Mouse (Mus musculus) monocyte, adult 5-6 weeks (primary cell): ENCODE measurements around the gene Flot1. TPM values are rescaled to one million over a fixed set of nuclear protein-coding genes. Genes with fewer than 3 reads are reported as not detected.

ENCODE experiments used
- ATAC-seq: fragments of 153-309, 156-312 bp; replicated peaks from 2 replicates; pipeline ENCODE4 v1.8.0; 2017; ENCODE audit warnings: mild to moderate bottlenecking; ENCODE audit not compliant: low TSS enrichment, insufficient number of reproducible peaks, severe bottlenecking, poor library complexity, low FRiP score
- total RNA-seq: library from RNA; stranded (forward); fragments of 200-1000, 200-491, 200-594 nt; gene quantifications from 3 replicates; pipeline ENCODE4 v1.2.3, GENCODE M21; 2017

Gene Flot1
- total RNA-seq, 1 experiment from 2014 or later, result 77.9 TPM

DNA sequence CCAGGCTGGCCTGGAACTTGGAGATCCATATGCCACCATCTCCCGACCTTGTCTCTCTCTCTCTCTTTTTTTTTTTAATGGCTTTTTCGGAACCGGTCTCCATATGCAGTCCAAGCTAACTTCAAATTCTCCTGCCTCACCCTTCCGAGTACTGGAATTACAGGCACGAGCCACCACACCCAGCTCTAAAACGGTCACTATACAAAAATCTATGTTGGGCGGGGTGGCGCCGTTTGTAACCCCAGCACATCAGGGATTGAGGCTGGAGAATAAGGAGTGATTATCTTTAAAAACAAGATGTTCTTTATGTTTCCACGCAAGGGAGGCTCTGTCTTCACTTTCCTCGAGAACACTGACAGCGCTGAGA lies 37.8 kb downstream of the Flot1 start:
- no peak for ATAC-seq

DNA sequence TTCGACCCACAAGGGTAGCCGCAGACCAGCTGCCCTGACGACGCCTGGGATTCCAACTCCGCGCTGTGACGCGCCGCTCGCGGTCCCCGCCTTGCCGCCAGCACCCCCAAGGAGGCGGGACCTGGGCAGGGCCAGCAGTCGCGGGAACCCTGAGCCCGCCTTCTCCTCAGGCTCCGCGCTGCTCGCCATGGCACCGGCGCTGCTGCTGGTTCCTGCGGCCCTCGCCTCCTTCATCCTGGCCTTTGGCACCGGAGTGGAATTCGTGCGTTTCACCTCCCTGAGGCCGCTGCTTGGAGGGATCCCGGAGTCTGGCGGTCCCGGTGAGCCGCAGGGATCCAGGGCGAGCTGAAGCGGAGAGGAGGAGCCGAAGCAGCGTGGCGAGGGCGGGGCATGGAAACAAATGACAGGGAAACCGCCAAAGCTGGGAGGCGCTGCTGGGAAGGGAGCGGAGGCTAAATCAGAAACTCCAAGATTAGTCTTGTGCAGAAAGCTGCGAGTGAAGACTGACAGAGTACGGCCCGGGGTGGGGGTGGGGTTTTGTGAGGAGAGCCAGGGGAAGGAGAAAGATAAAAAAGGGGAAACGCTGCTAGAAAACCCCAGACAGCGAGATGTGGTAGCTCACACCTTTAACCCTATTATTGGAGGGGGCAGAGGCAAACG lies 38.3 kb downstream of the Flot1 start, which contains the start of gene Nrm:
Gene Nrm (plus strand): TSS at position 121 of the 660 bp plus-strand sequence.
- ATAC-seq, result peak; percentile 80

DNA sequence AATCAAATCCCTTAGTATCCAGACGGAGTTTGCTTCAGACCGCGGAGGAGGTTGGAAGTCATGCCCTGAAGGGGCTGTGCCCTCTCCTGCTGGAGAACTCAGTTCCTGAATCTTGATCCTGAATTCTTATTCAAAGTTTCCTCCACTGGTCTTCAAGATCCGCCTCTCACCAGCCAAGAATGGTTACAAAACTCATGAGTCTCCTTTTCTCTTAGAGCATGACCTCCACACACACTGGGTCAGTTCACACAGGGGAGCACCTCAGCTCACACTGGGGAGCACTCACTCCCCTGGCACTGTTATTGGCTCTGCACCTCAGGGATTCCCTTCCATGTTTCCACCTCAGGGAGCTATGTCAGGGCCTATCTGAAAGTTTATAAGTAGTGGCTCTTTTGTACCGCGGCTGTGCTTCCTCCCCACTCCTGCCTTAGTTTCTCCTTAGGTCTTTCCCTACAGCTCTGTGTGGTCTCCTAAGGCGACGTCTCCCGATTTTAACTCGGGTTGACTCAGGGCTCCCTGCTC lies 41.9 kb downstream of the Flot1 start:
- no peak for ATAC-seq

DNA sequence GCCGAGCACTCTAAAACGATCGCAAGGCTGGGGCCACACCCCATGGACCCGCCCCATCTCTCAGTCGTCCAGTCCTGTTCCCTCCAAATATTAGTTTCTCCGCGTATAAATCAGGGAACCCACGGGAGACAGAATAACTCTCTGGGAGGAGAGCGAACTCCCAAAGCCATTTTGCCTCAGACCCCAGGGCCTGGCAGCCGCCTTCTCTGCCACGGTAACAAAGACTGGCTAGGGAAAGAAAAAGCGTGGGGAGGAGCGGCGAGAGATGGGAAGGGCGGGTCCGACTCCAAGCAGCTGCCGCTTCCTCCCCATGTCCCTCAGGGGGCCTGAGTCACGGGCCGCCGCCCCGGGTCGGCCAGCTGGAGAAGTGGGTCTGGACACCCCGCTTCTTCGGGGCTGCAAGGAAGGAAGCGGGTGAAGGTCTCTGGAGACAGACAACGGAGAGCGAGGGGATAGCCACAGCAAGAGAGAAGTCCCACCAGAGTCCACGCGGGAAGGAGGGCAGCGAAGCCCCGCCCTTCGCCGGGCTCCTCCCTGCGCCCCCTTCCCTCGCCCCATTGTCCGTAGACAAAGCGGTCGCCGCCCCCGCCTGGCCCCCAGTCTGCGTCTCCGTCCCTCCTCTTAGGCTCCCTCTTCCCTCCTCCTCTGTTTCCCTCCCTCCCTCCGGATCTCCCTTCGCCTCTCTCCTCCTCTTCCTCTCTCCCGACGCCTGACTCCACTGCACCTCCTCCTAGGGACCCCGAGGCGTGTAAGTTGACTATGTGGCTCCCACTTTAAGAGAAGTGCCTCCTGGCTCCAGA lies 42.7 kb downstream of the Flot1 start, which contains the start of gene Ppp1r18:
Gene Ppp1r18 (plus strand): TSS at position 113 of the 800 bp plus-strand sequence.
- ATAC-seq, result no peak

DNA sequence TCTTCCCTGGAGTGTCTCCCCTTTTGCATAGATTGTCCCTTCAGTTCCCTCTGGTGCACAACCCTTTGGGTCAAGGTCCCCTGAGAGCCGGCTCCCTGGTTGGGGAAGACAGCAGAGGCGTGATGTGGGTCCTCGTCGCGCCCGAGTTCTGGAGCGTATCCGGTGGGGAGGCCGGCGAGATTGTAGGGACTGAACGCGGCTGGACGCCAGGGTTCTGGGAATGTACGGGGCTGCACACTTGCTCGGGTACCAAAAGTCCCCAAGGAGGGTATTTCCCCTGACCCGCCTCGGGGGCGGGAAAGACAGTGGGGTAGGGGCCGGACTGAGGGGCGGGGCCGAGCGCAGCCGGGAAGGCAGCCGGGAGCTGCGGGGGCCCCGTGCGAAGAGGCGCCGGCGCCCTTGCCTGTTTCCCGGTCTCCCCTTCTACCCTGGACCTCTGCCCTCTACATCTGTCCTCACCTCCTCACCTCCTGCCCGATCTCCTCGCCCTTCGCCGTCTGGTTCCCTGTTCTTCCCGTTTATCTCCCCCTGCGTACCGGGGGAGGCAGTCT lies 43.3 kb downstream of the Flot1 start:
- ATAC-seq, result no peak

DNA sequence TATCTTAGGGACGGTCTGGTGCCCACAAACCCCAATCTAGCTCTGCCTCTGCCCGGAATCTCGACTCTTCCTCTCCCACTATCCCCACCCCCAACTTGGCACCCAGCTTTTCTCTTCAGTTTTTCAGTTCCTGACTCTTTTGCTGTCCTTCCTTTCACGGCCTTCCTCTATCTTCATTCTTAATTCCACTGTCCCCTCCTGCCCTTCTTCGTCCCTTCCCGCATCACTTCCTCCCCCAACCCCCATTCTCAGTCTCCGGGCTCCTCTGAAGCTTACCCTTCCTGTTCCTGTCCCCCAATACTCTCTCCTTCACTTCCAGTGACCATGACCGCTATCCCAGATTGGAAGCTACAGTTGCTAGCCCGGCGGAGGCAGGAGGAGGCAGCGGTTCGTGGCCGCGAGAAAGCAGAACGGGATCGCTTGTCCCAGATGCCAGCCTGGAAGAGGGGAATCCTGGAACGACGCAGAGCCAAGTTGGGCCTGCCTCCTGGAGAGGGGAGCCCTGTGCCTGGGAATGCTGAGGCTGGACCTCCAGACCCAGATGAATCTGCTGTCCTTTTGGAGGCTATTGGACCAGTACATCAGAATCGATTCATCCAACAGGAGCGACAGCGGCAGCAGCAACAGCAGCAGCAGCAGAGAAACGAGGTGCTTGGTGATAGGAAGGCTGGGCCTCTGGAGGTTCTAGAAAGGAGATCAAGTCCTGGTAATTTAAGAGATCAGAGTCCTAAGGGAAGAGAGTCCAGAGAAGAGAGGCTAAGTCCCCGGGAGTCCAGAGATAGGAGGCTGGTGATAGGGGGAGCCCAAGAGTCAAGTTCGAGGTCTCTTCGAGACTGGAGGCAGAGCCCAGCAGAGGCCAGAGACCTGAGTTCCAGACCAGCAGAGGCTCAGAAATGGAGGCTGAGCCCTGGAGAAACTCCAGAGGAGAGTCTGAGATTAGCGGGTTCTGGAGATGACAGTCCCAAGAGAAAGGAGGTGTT lies 44.2 kb downstream of the Flot1 start:
- ATAC-seq, result no peak

DNA sequence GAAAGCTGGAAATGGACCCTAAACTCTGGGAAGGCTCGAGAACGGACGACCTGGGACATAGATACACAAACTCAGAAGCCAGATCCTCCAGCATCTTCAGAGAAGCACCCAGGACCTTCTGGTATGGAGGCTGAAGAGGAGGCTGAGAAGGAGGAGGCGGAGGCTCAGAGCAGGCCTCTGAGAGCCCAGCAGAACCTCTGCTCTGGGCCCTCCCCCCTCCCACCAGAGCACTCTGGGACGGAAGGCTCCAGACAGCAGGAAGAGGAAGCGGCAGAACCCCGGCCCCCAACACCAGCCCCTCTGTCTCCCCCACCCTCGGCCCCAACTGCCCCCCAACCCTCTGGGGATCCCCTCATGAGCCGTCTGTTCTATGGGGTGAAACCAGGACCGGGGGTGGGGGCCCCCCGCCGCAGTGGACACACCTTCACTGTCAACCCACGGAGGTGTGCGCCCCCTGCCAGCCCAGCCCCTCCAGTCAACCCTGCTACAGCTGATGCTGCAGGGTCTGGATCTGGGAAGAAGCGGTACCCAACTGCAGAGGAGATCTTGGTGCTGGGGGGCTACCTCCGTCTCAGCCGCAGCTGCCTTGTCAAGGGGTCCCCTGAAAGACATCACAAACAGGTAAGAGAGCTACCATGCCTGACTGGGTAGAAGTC lies 45.3 kb downstream of the Flot1 start:
- no peak for ATAC-seq

DNA sequence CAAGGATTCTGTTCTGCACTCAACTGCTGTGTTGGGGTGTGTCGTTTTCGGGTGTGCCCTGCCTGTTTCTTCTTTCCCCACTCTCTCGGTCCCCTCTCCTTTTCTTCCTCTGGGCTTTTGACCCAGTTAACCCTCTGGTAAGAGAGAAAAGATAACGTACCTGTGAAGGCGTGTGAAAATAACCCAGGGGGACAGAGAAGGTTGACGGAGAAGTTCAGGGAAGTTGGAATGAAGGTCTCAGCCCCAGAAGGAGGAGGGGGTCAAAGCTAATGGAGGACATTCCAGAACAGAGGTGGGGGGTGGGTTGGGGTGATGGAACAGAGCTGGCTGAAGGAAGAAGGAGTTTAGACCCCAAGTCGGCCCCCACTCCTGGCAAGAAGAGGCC lies 45.9 kb downstream of the Flot1 start:
- ATAC-seq, result no peak

DNA sequence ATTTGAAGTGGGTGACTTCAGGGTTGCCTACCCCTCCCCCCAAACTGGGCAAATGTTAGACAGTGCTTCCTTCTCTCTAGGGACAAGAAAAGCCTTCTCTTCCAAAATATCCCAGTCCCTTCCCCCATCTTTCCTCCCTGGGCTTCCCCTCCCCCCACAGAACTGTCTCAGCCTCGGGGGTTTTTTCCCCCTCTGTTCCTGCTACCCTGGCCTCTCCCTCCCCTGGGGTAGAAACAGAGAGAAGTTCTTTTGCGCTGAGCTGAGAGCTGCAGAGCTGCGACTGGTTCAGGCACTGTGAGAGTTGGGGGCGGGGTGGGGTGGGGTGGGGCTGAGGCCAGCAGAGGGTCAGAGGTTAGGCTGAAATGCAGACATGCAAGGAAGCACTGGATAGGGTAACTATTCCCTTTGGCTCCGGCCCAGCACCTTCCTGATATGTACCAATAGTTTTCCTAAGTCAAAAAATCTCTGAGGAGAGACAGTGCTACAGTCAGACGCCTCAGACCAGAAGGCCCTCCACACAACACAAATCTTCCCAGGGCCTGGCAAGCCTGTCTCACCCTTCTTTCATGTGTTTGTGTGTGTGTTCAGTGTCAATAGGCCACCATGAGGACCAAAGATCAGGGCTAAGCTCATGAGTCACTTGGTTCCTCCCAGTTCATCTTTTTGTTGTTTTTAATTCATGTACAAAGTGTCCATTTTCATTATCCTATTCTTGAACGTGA lies 46.5 kb downstream of the Flot1 start:
- ATAC-seq, result peak; percentile 0; the same call in 1 of the 2 replicates

DNA sequence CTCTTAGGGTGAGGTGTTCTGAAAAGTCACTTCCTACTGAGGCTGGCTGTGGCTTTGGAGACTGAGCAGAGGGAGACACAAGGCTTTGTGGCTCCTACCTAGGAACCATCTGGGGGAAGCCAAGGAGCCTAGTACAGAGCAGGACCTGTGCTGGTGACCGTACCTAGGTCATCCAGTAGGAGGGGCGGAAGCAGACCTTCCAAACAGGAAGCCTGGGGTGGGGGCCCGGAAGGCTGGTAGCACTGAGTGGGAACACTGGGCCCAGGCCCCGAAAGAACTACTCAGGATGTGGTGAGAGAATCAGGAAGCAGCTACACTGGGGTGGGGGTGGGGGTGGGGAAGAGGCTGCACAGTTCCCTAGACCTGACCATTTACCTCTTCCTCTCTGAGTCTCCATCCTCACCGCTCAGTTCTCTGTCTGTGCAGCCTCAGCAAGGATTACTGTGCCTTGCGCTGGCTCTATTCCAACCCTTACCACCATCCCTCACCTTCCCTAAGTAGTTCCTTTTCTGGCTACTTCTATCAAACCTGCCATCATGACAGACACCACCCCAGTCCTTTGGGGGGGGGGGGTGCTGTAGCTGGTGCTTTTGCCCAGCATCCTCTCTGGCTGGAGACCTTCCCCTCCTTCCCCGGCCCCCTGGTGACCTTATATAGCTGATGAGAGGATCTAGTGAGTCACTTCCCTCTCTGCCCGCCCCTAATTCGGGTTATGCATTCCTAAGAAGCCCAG lies 47.3 kb downstream of the Flot1 start:
- peak; percentile 56 for ATAC-seq

DNA sequence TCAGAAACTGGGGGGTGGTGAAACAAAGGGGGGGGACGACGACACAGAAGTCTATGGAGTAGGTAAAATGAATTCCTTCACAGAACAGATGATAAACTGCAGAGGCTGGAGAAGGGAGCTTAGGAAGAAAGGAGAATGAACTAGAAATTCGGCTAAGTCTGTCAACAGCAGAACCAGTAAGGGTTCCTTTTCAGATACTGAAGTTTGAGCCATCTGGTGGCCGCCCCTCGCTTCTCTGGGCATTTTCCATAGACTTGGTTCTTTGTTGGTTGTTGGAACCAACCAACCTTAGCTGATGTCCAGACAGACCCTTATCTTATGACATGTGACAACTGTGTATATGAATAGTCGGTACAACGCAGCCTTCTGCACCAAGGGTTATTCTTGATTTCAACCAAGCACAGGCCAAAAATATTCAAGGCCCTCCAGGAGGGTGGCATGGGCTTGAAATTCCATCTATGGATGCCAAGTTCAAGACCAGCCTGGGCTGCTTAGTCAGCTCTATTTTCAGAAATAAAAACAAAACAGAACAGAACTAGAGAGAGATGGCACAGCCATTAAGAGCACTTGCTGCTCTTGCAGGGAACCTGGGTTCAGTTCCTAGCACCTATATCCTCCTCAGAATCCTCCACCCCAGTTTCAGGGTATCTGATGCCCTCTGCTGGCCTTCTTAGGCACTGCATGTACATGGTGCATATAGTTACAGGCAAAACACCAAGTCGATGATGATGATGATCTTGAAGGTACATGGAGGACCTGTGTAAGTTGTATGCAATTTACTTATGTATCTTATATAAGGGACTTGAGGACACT lies 48.1 kb downstream of the Flot1 start:
- no peak for ATAC-seq

DNA sequence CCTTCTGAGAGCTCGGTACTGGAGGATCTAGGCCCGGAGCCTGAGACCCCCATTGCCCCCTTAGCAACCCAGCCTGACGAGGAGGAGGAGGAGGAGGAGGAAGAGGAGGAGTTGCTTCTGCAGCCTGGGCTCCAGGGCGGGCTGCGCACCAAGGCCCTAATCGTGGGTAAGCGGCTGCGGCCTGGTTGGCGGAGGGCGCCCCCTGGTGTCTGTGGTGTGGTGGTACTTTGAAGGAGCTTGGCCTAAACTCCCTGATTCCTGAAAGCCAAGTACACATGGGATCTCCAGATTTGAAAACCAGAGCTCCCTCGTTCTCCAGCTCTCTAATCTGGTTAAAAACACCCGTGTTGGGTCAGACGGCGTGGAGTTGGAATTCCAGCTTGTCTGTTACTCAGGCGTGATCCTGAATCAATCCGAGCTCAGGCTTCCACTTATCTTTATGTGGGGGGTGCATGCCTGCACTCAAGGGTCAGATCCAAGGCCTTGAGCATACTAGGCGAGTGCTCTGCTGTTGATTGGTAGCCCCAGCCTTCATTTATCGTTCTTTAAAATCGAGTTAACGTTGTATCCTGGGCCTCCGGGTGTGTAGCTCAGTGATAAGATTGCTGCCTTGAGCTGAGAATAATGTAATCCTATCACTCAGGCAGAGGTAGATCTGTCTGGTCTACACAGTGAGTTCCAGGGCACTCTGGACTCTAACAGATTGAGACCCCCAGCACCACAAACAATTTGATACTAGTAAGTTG lies 50.9 kb downstream of the Flot1 start:
- ATAC-seq, result peak; percentile 63

DNA sequence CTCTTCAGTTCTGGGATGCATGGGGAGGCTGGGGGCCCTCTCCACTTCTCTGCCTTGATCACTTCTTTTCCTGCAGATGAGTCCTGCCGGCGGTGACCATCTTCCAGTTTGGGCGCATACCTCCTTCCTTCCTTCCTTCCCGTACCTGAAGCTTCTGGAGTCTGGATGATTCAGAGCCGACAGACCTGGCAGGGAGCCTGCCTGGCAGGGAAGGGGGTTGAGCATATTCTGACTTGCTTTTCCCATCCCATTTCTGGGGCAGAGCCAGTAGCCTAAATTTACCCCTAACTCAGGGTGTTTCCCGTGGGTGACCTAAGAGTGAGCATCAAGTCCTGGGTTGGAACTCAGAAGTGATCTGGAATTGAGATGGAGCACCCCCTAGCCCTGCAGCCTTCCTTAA lies 51.7 kb downstream of the Flot1 start:
- no peak for ATAC-seq

DNA sequence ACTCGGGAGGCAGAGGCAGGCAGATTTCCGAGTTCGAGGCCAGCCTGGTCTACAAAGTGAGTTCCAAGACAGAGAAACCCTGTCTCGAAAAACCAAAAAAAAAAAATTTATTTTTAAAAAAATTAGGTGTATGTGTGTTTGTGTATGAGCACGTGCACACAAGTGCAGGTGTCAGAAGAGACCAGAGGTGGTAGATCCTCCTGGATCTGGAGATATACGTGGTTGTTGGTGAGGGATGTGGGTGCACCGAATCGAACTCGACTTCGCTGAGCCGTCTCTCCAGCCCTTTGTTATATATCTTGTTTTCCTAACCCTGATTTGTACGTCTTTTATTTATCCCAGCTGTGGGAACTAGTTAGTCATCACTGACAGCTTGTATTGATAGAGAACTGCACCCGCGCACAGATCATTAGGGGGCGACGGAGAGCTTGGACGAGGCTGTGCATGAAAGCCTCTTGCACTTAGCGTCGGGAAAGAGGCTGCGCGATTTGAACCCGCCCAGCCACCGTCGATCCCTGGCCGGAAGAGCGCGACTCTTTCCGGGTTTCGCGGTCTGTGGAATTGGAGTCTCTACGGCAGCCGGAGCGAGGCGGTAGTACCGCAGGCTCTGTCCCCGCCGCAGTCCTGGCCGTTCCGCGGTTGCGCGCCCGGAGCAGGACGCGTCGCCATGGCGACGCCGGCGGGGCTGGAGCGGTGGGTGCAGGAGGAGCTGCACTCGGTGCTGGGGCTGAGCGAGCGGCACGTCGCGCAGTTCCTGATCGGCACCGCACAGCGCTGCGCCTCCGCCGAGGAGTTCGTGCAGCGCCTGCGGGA lies 56.4 kb downstream of the Flot1 start, which contains the start of gene Dhx16:
Gene Dhx16 (plus strand): TSS at position 575 of the 813 bp plus-strand sequence.
- peak; percentile 97 for ATAC-seq
